Mouse (Mus musculus) hindbrain, embryonic 15.5 days (tissue): ENCODE results near the gene Ccdc155. TPM values are rescaled to one million over a fixed set of nuclear protein-coding genes. Genes with fewer than 3 reads are reported as not detected.

Experiments
- ATAC-seq: fragments of 200-750 bp; cut with Nextera tagmentation; 2 replicates; pipeline ENCODE4 v1.8.0; 2017; ENCODE audit warnings: low read depth, moderate number of reproducible peaks, moderate TSS enrichment; ENCODE audit not compliant: low FRiP score
- H3K27ac ChIP-seq: fragments of 300-500 bp; sonication (generic); replicated peaks from 2 replicates; pipeline ENCODE4 v1.5.1; 2015; ENCODE audit warnings: mild to moderate bottlenecking, inconsistent platforms
- H3K27me3 ChIP-seq: fragments of 300-500 bp; sonication (generic); 2 replicates; pipeline ENCODE4 v1.6.1; 2015; ENCODE audit warnings: control low read depth, inconsistent platforms
- H3K36me3 ChIP-seq: fragments of 300-500 bp; sonication (generic); 2 replicates; pipeline ENCODE4 v1.6.1; 2015; ENCODE audit warnings: control low read depth, inconsistent platforms
- H3K4me1 ChIP-seq: fragments of 300-500 bp; sonication (generic); replicated peaks from 2 replicates; pipeline ENCODE4 v1.6.1; 2015; ENCODE audit warnings: control low read depth, inconsistent platforms
- H3K4me2 ChIP-seq: fragments of 300-500 bp; sonication (generic); 2 replicates; pipeline ENCODE4 v1.6.1; 2015; ENCODE audit warnings: moderate library complexity, mild to moderate bottlenecking, inconsistent platforms
- H3K4me3 ChIP-seq: fragments of 300-500 bp; sonication (generic); 2 replicates; pipeline ENCODE4 v1.5.1; 2015; ENCODE audit warnings: mild to moderate bottlenecking, inconsistent platforms
- H3K9ac ChIP-seq: fragments of 300-500 bp; sonication (generic); 2 replicates; pipeline ENCODE4 v1.6.1; 2015; ENCODE audit warnings: inconsistent platforms
- H3K9me3 ChIP-seq: fragments of 300-500 bp; sonication (generic); 2 replicates; pipeline ENCODE4 v1.6.1; 2016; ENCODE audit warnings: control low read depth, inconsistent platforms
- WGBS: fragments of 180-500 bp; shearing (Covaris S2); methylation state at CpG from one replicate; pipeline ENCODE4 v1.1.7; 2015; 5-methylcytosine and 5-hydroxymethylcytosine counted together
- microRNA-seq: library from miRNA; unstranded; fragments of <30 nt; microRNA quantifications from one replicate; pipeline ENCODE4, GENCODE M21; 2016
- polyA plus RNA-seq: library from polyadenylated mRNA; unstranded; fragments of >200 nt; fragmentation: Nextera tagmentation; extraction: Ambion mirVana; gene quantifications from 2 replicates; pipeline ENCODE4 v1.2.1, GENCODE M21; 2015

Ccdc155 gene
- polyA plus RNA-seq, 1 experiment from 2014 or later, result 0.57 TPM

DNA sequence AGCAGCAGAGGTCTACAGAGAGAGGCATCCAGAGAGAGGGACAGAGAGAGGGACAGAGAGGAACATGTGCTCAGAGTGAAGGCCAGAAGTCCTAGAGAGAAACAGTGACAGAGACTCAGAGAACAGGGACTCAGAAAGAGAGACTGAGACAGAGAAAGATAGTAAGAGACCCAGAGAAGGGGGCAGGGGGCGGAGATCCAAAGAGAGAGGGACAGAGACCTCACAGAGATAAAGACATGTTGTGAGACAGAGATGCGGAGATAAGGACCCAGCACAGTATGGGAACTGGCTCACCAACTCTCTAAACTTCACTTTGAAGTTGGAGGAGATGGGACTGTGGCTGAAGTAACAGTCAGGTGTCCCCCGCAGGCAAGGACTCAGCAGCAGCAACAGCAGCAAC is 69.3 kb downstream of the Ccdc155 start:
- ATAC-seq, result no peak
- 88% methylated on average over 3 of the region's 3 CpGs for WGBS
- H3K4me3 ChIP-seq, result no peak overlapping the region
- H3K27ac ChIP-seq, result no peak overlapping the region
- no peaks in the 10 kb centered on the region for H3K9me3 ChIP-seq
- no peaks in the 10 kb centered on the region for H3K36me3 ChIP-seq
- peaks cover 9% of the 10 kb centered on the region; the same call in 1 of the 2 replicates for H3K27me3 ChIP-seq
- H3K9ac ChIP-seq, result no peak overlapping the region
- H3K4me1 ChIP-seq, result peaks cover 9% of the 10 kb centered on the region
- H3K4me2 ChIP-seq, result peak overlapping the region; percentile 83

GRCm38 (mm10) chr7:45134544-45135026 is 70.1 kb downstream of the Ccdc155 start:
- H3K27ac ChIP-seq, result no peak overlapping the region
- no peak for ATAC-seq
- WGBS, result 12% methylated on average over 12 of the region's 12 CpGs
- peaks cover 12% of the 10 kb centered on the region for H3K4me1 ChIP-seq
- H3K4me3 ChIP-seq, result no peak overlapping the region
- no peaks in the 10 kb centered on the region for H3K9me3 ChIP-seq
- H3K27me3 ChIP-seq, result peaks cover 9% of the 10 kb centered on the region; the same call in 1 of the 2 replicates
- H3K36me3 ChIP-seq, result no peaks in the 10 kb centered on the region
- H3K9ac ChIP-seq, result no peak overlapping the region
- H3K4me2 ChIP-seq, result no peak overlapping the region

Small RNA genes lying within 50 kb of the gene (microRNA-seq; reads per million reads assigned to microRNA genes)
- not detected for gene Mir7055

Other genes starting within 250 kb of the Ccdc155 start
- 56.1 and 58.1 TPM in 2 replicates for gene Cpt1c, start 230.0 kb downstream of the Ccdc155 start, polyA plus RNA-seq
- gene Prmt1, start 218.3 kb downstream of the Ccdc155 start, polyA plus RNA-seq, result 584 and 590 TPM in 2 replicates
- gene Irf3, start 207.2 kb downstream of the Ccdc155 start, polyA plus RNA-seq, result 57.4 and 58.1 TPM in 2 replicates
- 12.8 and 13.3 TPM in 2 replicates for gene Bcl2l12, start 206.2 kb downstream of the Ccdc155 start, polyA plus RNA-seq
- 49.8 and 56.5 TPM in 2 replicates for gene Scaf1, start 188.5 kb downstream of the Ccdc155 start, polyA plus RNA-seq
- 15.5 and 16.0 TPM in 2 replicates for gene Rras, start 186.9 kb downstream of the Ccdc155 start, polyA plus RNA-seq
- 14.6 and 15.3 TPM in 2 replicates for gene Prr12, start 152.0 kb downstream of the Ccdc155 start, polyA plus RNA-seq
- 63.9 and 69.8 TPM in 2 replicates for gene Nosip, start 142.5 kb downstream of the Ccdc155 start, polyA plus RNA-seq
- 13.6 and 16.3 TPM in 2 replicates for gene Prrg2, start 142.2 kb downstream of the Ccdc155 start, polyA plus RNA-seq
- gene Rcn3, start 112.7 kb downstream of the Ccdc155 start, polyA plus RNA-seq, result 71.7 and 88.1 TPM in 2 replicates
- gene Fcgrt, start 101.0 kb downstream of the Ccdc155 start, polyA plus RNA-seq, result 33.9 and 36.9 TPM in 2 replicates
- gene Rps11, start 80.5 kb downstream of the Ccdc155 start, polyA plus RNA-seq, result 762 and 841 TPM in 2 replicates
- gene Rpl13a, start 76.1 kb downstream of the Ccdc155 start, polyA plus RNA-seq, result 624 and 661 TPM in 2 replicates
- not detected in 2 replicates for gene Gm45713, start 68.7 kb downstream of the Ccdc155 start, polyA plus RNA-seq
- 2.0 and 2.7 TPM in 2 replicates for gene Flt3l, start 68.5 kb downstream of the Ccdc155 start, polyA plus RNA-seq
- gene Pih1d1, start 50.6 kb downstream of the Ccdc155 start, polyA plus RNA-seq, result 92.4 and 98.8 TPM in 2 replicates
- 20.8 and 21.9 TPM in 2 replicates for gene Aldh16a1, start 50.3 kb downstream of the Ccdc155 start, polyA plus RNA-seq
- gene Slc17a7, start 40.9 kb downstream of the Ccdc155 start, polyA plus RNA-seq, result 0.71 and 1.5 TPM in 2 replicates
- gene Gfy, start 25.3 kb downstream of the Ccdc155 start, polyA plus RNA-seq, result not detected in 2 replicates
- gene Pth2, start 23.9 kb downstream of the Ccdc155 start, polyA plus RNA-seq, result 0.71 and 3.2 TPM in 2 replicates
- 10.8 and 11.9 TPM in 2 replicates for gene Dkkl1, start 7.3 kb upstream of the Ccdc155 start, polyA plus RNA-seq
- 54.2 and 69.9 TPM in 2 replicates for gene Tead2, start 10.9 kb upstream of the Ccdc155 start, polyA plus RNA-seq
- 1.4 and 1.7 TPM in 2 replicates for gene Cd37, start 34.2 kb upstream of the Ccdc155 start, polyA plus RNA-seq
- gene Slc6a16, start 36.2 kb upstream of the Ccdc155 start, polyA plus RNA-seq, result 0.62 and 1.3 TPM in 2 replicates
- gene Slc6a21, start 72.6 kb upstream of the Ccdc155 start, polyA plus RNA-seq, result 0.16 TPM in 1 of 2 replicates, not detected in the other
- 11.3 TPM in 2 replicates for gene Trpm4, start 128.9 kb upstream of the Ccdc155 start, polyA plus RNA-seq
- 0.65 and 0.68 TPM in 2 replicates for gene Hrc, start 130.4 kb upstream of the Ccdc155 start, polyA plus RNA-seq
- 29.9 and 32.1 TPM in 2 replicates for gene Ppfia3, start 162.1 kb upstream of the Ccdc155 start, polyA plus RNA-seq
- gene Lin7b, start 165.7 kb upstream of the Ccdc155 start, polyA plus RNA-seq, result 33.7 and 38.7 TPM in 2 replicates
- 179 and 183 TPM in 2 replicates for gene Snrnp70, start 190.8 kb upstream of the Ccdc155 start, polyA plus RNA-seq
- not detected in 2 replicates for gene Kcna7, start 200.8 kb upstream of the Ccdc155 start, polyA plus RNA-seq
- 0.17 TPM in 1 of 2 replicates, not detected in the other for gene Ntf5, start 208.8 kb upstream of the Ccdc155 start, polyA plus RNA-seq
- 0.92 and 2.0 TPM in 2 replicates for gene Lhb, start 215.9 kb upstream of the Ccdc155 start, polyA plus RNA-seq
- 23.4 and 25.1 TPM in 2 replicates for gene Gys1, start 230.0 kb upstream of the Ccdc155 start, polyA plus RNA-seq
- gene Ruvbl2, start 233.2 kb upstream of the Ccdc155 start, polyA plus RNA-seq, result 108 and 110 TPM in 2 replicates